Comparison of ENCODE assay signal across 12 mouse cellular contexts in genomic region chr8:124143003-124143402, GRCm38 (mm10).
"Had no signal": no experiment of that assay in that cellular context is flagged by ENCODE, and none has a peak within 500 bp of the region (broad histone marks: within the 10 kb centered on the region; RNA-seq: fewer than 3 reads in every experiment).

No protein-coding gene starts in this region.

- H3K4me3 ChIP-seq: intestine, embryonic 15.5 days; left cerebral cortex, adult 2 months; limb, embryonic 10.5 days; liver, embryonic 15.5 days had no signal

- H3K9ac ChIP-seq: intestine, embryonic 15.5 days; liver, embryonic 15.5 days had no signal

- H3K4me2 ChIP-seq: intestine, embryonic 15.5 days; liver, embryonic 11.5 days; liver, embryonic 15.5 days had no signal

- H3K36me3 ChIP-seq: intestine, embryonic 15.5 days; limb, embryonic 10.5 days; liver, embryonic 15.5 days had no signal

- H3K27ac ChIP-seq: intestine, embryonic 15.5 days; left cerebral cortex, adult 2 months; limb, embryonic 10.5 days; liver, embryonic 15.5 days; stomach, postnatal 0 days had no signal

- H3K9me3 ChIP-seq: intestine, embryonic 15.5 days; limb, embryonic 10.5 days; liver, embryonic 15.5 days had no signal

- H3K27me3 ChIP-seq: intestine, embryonic 15.5 days; liver, embryonic 15.5 days had no signal

- H3K4me1 ChIP-seq: intestine, embryonic 15.5 days; liver, embryonic 15.5 days had no signal

- DNase-seq: kidney, postnatal 25 days; lung, adult 2 months; lung, postnatal 36 days; midbrain, embryonic 14.5 days; thymus, postnatal 36 days had no signal

- ATAC-seq: intestine, embryonic 15.5 days; lung, postnatal 0 days had no signal
